Mouse (Mus musculus) neural tube, embryonic 13.5 days (tissue): ENCODE results near the gene Arhgef38. TPM values are rescaled to one million over a fixed set of nuclear protein-coding genes. Genes with fewer than 3 reads are reported as not detected.
A peak's percentile ranks its signal among the peaks of the same experiment; 100 is the strongest.

Experiments
- ATAC-seq: fragments of 200-750 bp; cut with Nextera tagmentation; 2 replicates; pipeline ENCODE4 v1.8.0; 2017; ENCODE audit warnings: low read depth, mild to moderate bottlenecking, moderate TSS enrichment, moderate library complexity
- H3K27ac ChIP-seq: fragments of 300-500 bp; sonication (generic); replicated peaks from 2 replicates; pipeline ENCODE4 v1.5.1; 2015; ENCODE audit warnings: moderate library complexity, mild to moderate bottlenecking, inconsistent platforms
- H3K27me3 ChIP-seq: fragments of 300-500 bp; sonication (generic); 2 replicates; pipeline ENCODE4 v1.6.1; 2015; ENCODE audit warnings: mild to moderate bottlenecking, inconsistent platforms
- H3K36me3 ChIP-seq: fragments of 300-500 bp; sonication (generic); 2 replicates; pipeline ENCODE4 v1.6.1; 2015; ENCODE audit warnings: mild to moderate bottlenecking, inconsistent platforms
- H3K4me1 ChIP-seq: fragments of 300-500 bp; sonication (generic); replicated peaks from 2 replicates; pipeline ENCODE4 v1.6.1; 2015; ENCODE audit warnings: inconsistent platforms
- H3K4me2 ChIP-seq: fragments of 300-500 bp; sonication (generic); 2 replicates; pipeline ENCODE4 v1.6.1; 2015; ENCODE audit warnings: inconsistent platforms, mild to moderate bottlenecking, moderate library complexity
- H3K4me3 ChIP-seq: fragments of 300-500 bp; sonication (generic); 2 replicates; pipeline ENCODE4 v1.5.1; 2015; ENCODE audit warnings: mild to moderate bottlenecking, inconsistent platforms
- H3K9ac ChIP-seq: fragments of 300-500 bp; sonication (generic); 2 replicates; pipeline ENCODE4 v1.6.1; 2015; ENCODE audit warnings: moderate library complexity, mild to moderate bottlenecking, inconsistent platforms
- H3K9me3 ChIP-seq: fragments of 300-500 bp; sonication (generic); 2 replicates; pipeline ENCODE4 v1.6.1; 2016; ENCODE audit warnings: inconsistent platforms
- WGBS: fragments of 180-500 bp; shearing (Covaris S2); methylation state at CpG from one replicate; pipeline ENCODE4 v1.1.7; 2015; 5-methylcytosine and 5-hydroxymethylcytosine counted together
- polyA plus RNA-seq: library from polyadenylated mRNA; unstranded; fragments of >200 nt; fragmentation: Nextera tagmentation; extraction: Ambion mirVana; gene quantifications from 2 replicates; pipeline ENCODE4 v1.2.1, GENCODE M21; 2015

Gene Arhgef38
- polyA plus RNA-seq, 1 experiment from 2014 or later, result not detected

DNA sequence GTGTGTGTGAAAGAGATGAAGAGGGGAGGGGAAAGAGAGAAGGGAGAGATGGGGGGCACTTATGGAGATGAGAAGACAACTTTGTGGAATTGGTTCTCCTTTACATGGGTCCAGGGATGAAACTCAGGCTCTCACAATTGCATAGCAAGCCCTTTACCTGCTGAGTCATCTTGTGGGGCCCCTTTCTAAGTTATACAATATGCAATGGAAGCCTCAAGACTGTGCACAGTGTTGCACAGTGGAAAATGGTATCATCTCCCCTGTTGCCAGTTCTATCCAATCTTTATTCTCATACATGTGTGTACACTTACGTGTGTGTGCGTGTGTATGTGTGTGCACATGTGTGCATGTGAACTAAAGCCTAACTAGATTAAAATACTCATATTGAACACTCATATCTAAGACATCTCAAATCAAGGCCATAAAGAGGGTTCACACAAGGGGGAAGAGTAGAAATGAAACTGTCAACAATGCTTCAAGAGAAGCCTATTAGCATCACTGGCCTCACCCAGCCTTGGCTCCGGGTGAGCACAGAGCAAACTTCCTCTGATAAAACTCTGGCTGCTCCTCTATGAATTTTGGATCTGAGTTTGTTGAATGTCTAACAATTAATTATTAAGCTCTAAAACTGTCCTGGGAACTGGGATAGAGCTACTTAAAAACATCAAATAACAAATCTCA lies 21.2 kb downstream of the Arhgef38 start:
- ATAC-seq, result no peak
- no peak overlapping the region for H3K4me2 ChIP-seq
- H3K27me3 ChIP-seq, result no peaks in the 10 kb centered on the region
- no peaks in the 10 kb centered on the region for H3K4me1 ChIP-seq
- no peak overlapping the region for H3K4me3 ChIP-seq
- no peak overlapping the region for H3K27ac ChIP-seq
- no peaks in the 10 kb centered on the region for H3K36me3 ChIP-seq
- no peak overlapping the region for H3K9ac ChIP-seq
- no peaks in the 10 kb centered on the region for H3K9me3 ChIP-seq
- 92% methylated on average over 3 of the region's 3 CpGs for WGBS

DNA sequence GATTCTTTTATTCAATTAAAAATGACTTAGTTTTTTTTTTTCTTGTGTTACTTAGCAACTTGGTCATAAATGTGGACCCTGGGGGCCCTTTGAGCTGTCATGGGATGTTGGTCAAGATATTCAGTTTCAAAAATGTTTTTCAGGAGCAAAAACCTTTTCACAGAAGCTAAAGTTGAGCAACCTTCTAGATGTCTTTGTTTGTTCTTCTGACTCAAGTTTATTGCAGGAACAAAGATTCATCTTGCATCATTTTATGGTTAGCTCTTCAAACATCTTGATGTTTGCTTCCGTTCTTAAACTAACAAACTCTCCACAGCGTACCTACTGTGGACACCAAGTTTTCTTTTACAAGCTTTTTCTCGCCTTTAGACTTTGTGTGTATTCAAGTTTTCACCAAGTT lies 23.4 kb downstream of the Arhgef38 start:
- Histone ChIP-seq H3K27ac (no peak overlapping the region), H3K9me3 (no peaks in the 10 kb centered on the region), H3K4me2 (no peak overlapping the region), H3K4me3 (no peak overlapping the region), H3K4me1 (no peaks in the 10 kb centered on the region), H3K36me3 (no peaks in the 10 kb centered on the region), H3K9ac (no peak overlapping the region), H3K27me3 (no peaks in the 10 kb centered on the region)
- WGBS, result 91% methylated on average over 3 of the region's 3 CpGs
- no peak for ATAC-seq

DNA sequence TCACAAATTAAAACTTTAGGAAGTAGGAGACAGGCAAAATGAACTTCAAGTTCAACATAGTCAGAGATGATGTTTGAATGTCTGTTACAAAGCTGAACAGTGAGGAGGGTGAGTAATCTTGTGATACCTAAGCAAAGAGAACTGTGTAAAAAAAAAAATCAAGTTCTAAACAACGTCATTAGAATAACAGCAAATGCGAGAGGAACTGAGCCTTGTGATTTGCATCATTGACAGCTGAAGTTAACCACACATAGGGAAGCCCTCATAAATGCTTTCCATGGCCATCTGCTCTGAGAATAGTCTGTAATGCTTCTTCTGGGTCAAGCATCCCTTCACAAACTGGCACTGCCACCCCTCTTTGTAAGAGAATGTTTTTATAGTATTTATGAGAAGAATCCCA lies 31.0 kb downstream of the Arhgef38 start:
- 81% methylated on average over 2 of the region's 2 CpGs for WGBS
- no peaks in the 10 kb centered on the region for H3K27me3 ChIP-seq
- no peak overlapping the region for H3K4me3 ChIP-seq
- no peak overlapping the region for H3K27ac ChIP-seq
- H3K9me3 ChIP-seq, result no peaks in the 10 kb centered on the region
- no peak overlapping the region for H3K9ac ChIP-seq
- H3K4me2 ChIP-seq, result no peak overlapping the region
- H3K4me1 ChIP-seq, result no peaks in the 10 kb centered on the region
- no peak for ATAC-seq
- no peaks in the 10 kb centered on the region for H3K36me3 ChIP-seq

DNA sequence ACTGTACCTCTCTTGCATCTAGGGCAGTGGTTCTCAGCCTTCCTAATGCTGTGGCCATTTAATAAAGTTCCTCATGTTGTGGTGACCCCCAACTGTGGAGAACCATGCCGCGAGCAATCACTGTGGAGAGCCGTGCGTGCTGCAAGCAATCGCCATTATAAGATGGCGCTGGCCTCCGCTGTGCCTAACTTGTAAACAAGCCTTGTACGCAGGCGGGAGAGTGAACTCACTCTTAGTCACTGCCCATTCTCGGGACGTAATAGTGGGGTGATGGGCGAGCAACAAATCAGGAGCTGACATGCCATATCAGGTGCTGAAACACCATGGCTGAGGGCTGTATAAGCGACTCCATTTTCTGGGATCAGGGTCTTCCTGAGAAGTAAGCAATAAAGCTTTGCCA lies 32.6 kb downstream of the Arhgef38 start:
- Histone ChIP-seq H3K4me1 (no peaks in the 10 kb centered on the region), H3K9ac (no peak overlapping the region), H3K27me3 (no peaks in the 10 kb centered on the region), H3K4me2 (no peak overlapping the region), H3K4me3 (no peak overlapping the region), H3K9me3 (no peaks in the 10 kb centered on the region), H3K36me3 (no peaks in the 10 kb centered on the region), H3K27ac (no peak overlapping the region)
- WGBS, result 93% methylated on average over 13 of the region's 13 CpGs
- no peak for ATAC-seq

- 81% methylated on average over 3 of the region's 3 CpGs for WGBS
- ATAC-seq, result no peak
- H3K9me3 ChIP-seq, result no peaks in the 10 kb centered on the region
Measured at GRCm38 (mm10) chr3:133188930-133189329, 45.8 kb downstream of the Arhgef38 start.

DNA sequence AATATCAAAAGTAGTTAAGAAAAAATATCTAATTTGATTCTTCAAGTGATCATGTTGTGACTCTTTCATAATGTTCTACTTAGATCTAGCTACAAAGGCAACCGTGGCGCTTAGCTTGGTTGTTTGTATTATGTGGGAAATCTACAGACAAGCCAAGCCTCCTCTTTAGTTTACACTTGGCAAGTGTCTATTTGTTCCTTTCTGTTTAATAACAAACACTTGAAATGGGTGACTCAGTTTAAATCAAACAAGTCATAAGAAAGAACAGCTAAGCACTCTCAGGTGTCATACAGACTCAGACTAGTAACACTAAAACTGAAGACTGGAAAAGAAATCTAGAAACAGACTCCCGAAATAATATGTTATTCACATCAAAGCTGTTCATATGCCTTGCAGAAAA lies 47.2 kb downstream of the Arhgef38 start:
- WGBS, result 89% methylated on average over 3 of the region's 3 CpGs
- H3K4me1 ChIP-seq, result no peaks in the 10 kb centered on the region
- H3K4me2 ChIP-seq, result no peak overlapping the region

More at GRCm38 (mm10) chr3:133188930-133189329, 45.8 kb downstream of the Arhgef38 start:
- Histone ChIP-seq H3K36me3 (no peaks in the 10 kb centered on the region), H3K4me2 (no peak overlapping the region), H3K27ac (no peak overlapping the region), H3K9ac (no peak overlapping the region), H3K4me1 (no peaks in the 10 kb centered on the region), H3K27me3 (no peaks in the 10 kb centered on the region), H3K4me3 (no peak overlapping the region)

DNA sequence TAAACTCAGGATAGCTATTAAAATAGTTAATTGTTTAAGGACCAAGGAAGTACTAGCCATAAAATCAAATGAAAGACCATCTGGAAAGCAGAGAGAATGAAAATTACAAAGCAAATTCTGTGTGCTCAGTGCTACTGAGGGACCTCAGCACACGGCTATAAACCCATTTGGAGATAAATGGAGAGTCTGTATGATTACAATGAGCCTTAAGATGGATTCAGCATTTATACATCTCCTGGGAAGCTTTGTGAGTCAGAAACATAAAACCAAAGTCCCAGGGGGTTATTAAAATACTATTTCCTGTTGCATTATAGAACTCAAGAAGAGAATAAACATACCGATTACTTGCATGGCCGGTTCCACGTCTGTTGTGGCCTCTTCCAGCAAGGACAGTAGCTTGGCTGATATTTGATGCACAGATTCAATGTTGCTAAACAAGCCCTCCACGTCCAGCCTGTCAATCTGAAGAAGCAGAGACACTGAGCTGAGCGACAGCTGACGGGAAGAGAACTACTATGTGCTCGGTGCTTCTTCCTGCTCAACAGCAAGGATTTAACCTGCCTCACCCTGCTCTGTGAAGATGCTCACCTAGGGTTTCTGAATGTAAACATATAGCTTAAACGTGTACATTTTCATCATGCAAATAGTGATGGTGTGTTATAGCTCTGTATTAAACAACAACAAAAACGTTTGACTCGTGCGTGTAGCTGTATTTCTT lies 58.6 kb downstream of the Arhgef38 start:
- Histone ChIP-seq H3K9ac (no peak overlapping the region), H3K4me2 (no peak overlapping the region), H3K4me3 (no peak overlapping the region), H3K4me1 (peaks cover 16% of the 10 kb centered on the region; the same call in 1 of the 2 replicates), H3K27me3 (no peaks in the 10 kb centered on the region), H3K27ac (peak overlapping the region; percentile 59), H3K9me3 (no peaks in the 10 kb centered on the region), H3K36me3 (no peaks in the 10 kb centered on the region)
- WGBS, result 53% methylated on average over 12 of the region's 12 CpGs
- peak; percentile 90 for ATAC-seq

More for the DNA sequence above, 47.2 kb downstream of the Arhgef38 start:
- Histone ChIP-seq H3K9ac (no peak overlapping the region), H3K9me3 (no peaks in the 10 kb centered on the region), H3K27ac (no peak overlapping the region), H3K4me3 (no peak overlapping the region), H3K27me3 (no peaks in the 10 kb centered on the region), H3K36me3 (no peaks in the 10 kb centered on the region)
- no peak for ATAC-seq

- Histone ChIP-seq H3K27me3 (no peaks in the 10 kb centered on the region), H3K4me3 (no peak overlapping the region), H3K4me2 (no peak overlapping the region), H3K4me1 (peaks cover 16% of the 10 kb centered on the region; the same call in 1 of the 2 replicates), H3K9me3 (no peaks in the 10 kb centered on the region), H3K9ac (no peak overlapping the region), H3K36me3 (no peaks in the 10 kb centered on the region), H3K27ac (no peak overlapping the region)
- no peak for ATAC-seq
- 92% methylated on average over 4 of the region's 4 CpGs for WGBS
Measured at GRCm38 (mm10) chr3:133172291-133172690, 62.5 kb downstream of the Arhgef38 start.

GRCm38 (mm10) chr3:133169737-133170136 lies 65.0 kb downstream of the Arhgef38 start:
- Histone ChIP-seq H3K36me3 (no peaks in the 10 kb centered on the region), H3K27me3 (no peaks in the 10 kb centered on the region), H3K4me2 (no peak overlapping the region), H3K27ac (no peak overlapping the region), H3K4me3 (no peak overlapping the region), H3K9me3 (no peaks in the 10 kb centered on the region), H3K9ac (no peak overlapping the region), H3K4me1 (0 out of 2 replicates have a peak, but pooled peaks cover 2% of the 10 kb centered on the region)
- no peak for ATAC-seq
- 90% methylated on average over 7 of the region's 7 CpGs for WGBS

DNA sequence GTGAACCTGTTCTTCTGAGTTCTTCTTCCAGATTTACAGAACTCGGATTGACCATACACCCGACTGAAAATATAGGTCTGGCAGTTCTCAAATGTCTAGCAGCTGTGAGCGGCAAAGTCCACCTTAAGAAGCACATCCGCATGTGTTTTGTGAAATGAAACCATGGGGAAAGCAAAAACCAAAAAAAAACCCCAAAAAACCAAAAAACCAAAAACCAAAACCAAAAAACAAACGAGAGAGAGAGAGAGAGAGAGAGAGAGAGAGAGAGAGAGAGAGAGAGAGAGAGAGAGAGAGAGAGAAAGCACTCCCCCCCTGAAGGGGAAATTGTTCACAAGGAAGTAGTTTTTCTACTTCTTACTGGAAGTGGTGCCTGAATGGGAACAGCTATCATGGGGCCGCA lies 67.2 kb downstream of the Arhgef38 start:
- Histone ChIP-seq H3K27me3 (no peaks in the 10 kb centered on the region), H3K27ac (no peak overlapping the region), H3K4me3 (no peak overlapping the region), H3K4me1 (peaks cover 15% of the 10 kb centered on the region), H3K4me2 (no peak overlapping the region), H3K36me3 (no peaks in the 10 kb centered on the region), H3K9me3 (no peaks in the 10 kb centered on the region), H3K9ac (no peak overlapping the region)
- no peak for ATAC-seq
- 87% methylated on average over 6 of the region's 6 CpGs for WGBS

GRCm38 (mm10) chr3:133165130-133165529 lies 69.6 kb downstream of the Arhgef38 start:
- 47% methylated on average over 1 of the region's 1 CpGs for WGBS

GRCm38 (mm10) chr3:133163913-133164406 lies 70.8 kb downstream of the Arhgef38 start:
- no peaks in the 10 kb centered on the region for H3K27me3 ChIP-seq
- no peak overlapping the region for H3K9ac ChIP-seq
- 89% methylated on average over 6 of the region's 6 CpGs for WGBS
- H3K4me1 ChIP-seq, result peaks cover 17% of the 10 kb centered on the region
- no peak for ATAC-seq
- H3K9me3 ChIP-seq, result no peaks in the 10 kb centered on the region
- H3K27ac ChIP-seq, result no peak overlapping the region
- no peaks in the 10 kb centered on the region for H3K36me3 ChIP-seq
- H3K4me3 ChIP-seq, result no peak overlapping the region
- H3K4me2 ChIP-seq, result no peak overlapping the region

More at GRCm38 (mm10) chr3:133165130-133165529, 69.6 kb downstream of the Arhgef38 start:
- Histone ChIP-seq H3K4me2 (no peak overlapping the region), H3K36me3 (no peaks in the 10 kb centered on the region), H3K27me3 (no peaks in the 10 kb centered on the region), H3K9me3 (no peaks in the 10 kb centered on the region), H3K4me3 (no peak overlapping the region), H3K4me1 (peaks cover 17% of the 10 kb centered on the region), H3K9ac (no peak overlapping the region), H3K27ac (no peak overlapping the region)
- no peak for ATAC-seq
